Mouse (Mus musculus) E14TG2a.4 (cell line): ENCODE results near the gene Dnah3.
A peak's percentile ranks its signal among the peaks of the same experiment; 100 is the strongest.

Experiments
- CTCF ChIP-seq: conservative IDR thresholded peaks from 2 replicates; pipeline ENCODE4 v1.5.1; 2014; ENCODE audit warnings: low read length
- NANOG ChIP-seq: IDR thresholded peaks from 2 replicates; pipeline ENCODE4 v1.6.1; 2014; ENCODE audit warnings: borderline replicate concordance, low read length, mixed read lengths

DNA sequence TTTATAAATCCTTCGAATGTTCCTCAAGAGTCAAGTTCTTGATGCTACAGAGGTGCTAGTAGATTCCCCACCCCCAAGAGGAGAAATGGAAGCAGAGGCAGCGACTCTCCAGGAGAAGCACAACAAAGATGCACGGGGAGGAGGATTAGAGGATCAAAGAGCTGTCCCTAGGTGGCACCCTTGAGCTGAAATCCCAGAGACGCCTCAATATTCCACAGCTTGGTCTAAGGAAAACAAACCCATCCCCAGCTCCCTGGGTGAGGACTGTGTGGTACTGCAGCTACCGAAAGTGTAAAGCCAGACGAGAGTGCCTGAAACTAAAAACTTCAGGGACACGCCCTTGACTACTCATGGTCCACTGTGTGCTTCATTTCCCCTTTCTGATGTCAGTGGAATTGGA lies 2.8 kb upstream of the Dnah3 start:
- TF ChIP-seq CTCF (peak; percentile 48), NANOG (no peak)
